Mouse (Mus musculus) brain, embryonic 18.5 days (tissue): Measurements from ENCODE around the gene Il18bp.

ENCODE experiments used
- DNase-seq: peaks from one replicate; pipeline ENCODE4 v3.0.0-alpha.2; 2012; ENCODE audit warnings: low read depth, low spot score

Il18bp gene

GRCm38 (mm10) chr7:102006520-102006919 is 12.0 kb downstream of the Il18bp start:
- DNase-seq = no peak

- DNase-seq = no peak
These were observed 17.4 kb downstream of the Il18bp start for GRCm38 (mm10) chr7:102000921-102001630.

GRCm38 (mm10) chr7:102000296-102000695 is 18.2 kb downstream of the Il18bp start:
- no peak for DNase-seq

DNA sequence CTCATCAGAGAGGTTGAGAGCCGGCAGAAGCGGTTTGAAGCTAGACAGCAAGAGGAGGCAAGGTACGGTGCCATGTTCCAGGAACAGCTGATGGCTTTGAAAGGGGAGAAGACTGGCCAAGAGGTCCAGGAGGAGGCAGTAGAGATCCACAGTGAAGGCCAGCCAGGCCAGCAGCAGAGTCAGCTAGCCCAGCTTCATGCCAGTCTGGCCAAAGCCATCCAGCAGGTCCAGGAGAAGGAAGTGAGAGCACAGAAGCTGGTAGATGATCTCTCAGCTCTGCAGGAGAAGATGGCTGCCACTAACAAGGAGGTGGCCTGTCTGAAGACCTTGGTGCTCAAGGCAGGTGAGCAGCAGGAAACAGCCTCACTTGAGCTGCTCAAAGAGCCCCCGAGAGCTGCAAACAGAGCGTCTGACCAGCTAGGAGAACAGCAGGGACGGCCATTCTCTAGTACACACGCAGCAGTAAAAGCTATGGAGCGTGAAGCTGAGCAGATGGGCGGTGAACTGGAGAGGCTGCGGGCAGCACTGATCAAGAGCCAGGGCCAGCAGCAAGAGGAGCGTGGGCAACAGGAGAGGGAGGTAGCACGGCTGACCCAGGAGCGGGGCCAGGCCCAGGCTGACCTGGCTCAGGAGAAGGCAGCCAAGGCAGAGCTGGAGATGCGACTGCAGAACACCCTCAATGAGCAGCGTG is 18.9 kb downstream of the Il18bp start:
- no peak for DNase-seq

DNA sequence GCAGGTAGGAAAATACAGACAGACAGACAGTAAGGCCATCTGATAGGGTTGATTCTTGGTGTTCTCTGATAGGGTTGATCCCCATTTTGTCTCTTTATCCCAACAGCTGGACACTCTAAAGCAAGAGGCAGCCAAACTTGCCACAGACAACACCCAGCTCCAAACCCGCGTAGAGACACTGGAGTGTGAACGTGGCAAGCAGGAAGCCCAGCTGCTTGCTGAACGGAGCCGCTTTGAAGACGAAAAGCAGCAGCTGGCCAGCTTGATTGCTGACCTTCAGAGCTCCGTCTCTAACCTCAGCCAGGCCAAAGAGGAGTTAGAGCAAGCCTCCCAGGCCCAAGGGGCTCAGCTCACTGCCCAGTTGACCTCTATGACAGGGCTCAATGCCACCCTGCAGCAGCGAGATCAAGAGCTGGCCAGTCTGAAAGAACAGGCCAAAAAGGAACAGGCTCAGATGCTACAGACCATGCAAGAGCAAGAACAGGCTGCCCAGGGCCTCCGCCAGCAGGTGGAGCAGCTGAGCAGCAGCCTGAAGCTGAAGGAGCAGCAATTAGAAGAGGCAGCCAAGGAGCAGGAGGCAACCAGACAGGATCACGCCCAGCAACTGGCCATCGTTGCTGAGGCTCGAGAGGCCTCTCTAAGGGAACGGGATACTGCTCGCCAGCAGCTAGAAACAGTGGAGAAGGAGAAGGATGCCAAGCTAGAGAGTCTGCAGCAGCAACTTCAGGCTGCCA is 20.1 kb downstream of the Il18bp start:
- peak; percentile 18 for DNase-seq

DNA sequence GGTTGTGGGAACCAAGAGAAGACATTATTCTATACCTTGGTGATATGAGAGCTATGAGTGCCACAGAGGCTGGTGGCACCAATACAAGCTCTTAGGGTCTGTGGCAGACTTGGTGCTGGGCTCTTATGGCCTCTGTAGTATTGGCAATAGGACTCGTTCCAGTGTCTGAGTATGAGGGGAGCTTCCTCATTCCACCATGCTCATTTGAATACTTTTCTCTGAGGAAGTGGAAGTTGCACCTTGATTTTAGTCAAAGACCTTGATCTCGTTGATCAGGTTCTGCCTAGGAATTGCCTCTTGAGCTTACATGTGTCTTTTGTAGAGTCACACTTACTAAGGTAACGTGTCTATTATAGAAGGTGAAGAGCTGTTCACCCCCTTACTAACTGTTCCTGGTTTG is 24.2 kb downstream of the Il18bp start:
- DNase-seq = no peak

- no peak for DNase-seq
These were observed 33.4 kb downstream of the Il18bp start for GRCm38 (mm10) chr7:101985081-101985480.

GRCm38 (mm10) chr7:101982735-101983134 is 35.8 kb downstream of the Il18bp start:
- no peak for DNase-seq

- DNase-seq = no peak
These were observed 44.0 kb downstream of the Il18bp start for GRCm38 (mm10) chr7:101974505-101974904.

DNA sequence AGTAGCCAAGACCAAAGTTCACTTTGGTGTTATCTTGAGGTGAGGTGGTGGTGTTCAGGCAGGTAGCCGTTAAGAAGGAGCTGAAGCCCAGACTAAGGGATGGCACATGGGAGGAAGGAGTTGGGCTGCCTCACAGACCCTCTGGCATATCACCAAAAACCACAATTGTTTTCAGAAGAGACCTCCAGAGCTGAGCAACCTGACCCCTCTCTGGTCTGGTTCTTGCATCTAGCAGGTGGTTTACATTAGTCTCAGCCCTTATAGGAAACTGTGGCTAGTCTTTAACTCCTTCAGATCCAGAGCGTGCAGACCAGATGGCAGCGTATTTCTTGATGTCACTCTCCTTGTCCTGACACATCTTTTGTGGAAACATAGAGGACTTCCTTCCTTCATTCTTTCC is 44.8 kb downstream of the Il18bp start:
- no peak for DNase-seq

DNA sequence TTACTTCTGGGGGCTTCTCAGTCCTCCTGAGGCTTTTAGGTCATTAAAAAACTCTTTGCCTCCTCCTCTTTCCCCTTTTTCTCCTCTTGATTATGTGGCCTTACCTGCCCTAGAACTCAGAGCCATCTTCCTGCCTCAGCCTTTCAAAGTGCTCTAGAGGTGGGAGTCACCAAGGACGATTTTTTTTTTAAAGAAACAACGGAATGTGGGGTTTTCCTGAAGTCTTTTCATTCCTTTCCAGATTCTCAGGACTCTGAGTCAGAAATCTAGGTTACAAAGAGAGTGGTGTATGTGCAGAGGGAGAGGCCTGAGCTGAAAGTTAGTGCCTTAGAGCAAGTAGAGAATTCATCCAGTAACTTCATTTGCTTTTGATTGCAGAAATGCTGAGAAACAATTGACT is 46.8 kb downstream of the Il18bp start:
- DNase-seq = no peak

DNA sequence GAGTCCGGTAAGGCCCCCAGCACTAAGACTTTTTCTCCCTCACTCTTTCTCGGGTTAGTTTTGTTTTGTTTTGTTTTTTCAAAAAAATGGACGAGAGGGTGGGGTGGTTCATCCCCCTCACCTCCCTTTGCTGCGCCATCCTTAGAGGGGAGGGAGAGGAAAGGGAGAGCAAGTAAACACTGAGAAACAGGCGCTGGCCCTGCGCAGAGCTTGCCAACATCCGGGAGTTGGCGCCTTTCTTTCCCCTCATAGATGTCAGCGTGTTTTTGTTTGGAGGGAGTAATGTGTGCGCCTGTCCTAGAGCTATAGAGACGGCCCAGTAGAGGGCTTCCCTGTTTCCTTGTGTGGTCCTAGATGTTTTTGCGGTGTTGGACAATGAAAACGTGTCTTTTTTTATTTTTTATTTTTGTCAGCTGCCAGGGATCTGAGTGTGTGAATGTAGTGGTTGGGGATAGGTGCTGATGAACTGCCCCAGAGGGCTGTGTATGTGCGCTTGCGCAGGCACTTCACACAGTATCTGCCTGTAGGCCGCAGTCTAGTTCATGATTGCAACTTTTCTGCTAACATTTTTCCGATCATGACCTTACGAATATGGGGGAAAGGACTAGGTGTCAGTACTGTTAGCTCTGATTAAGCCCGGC is 47.5 kb downstream of the Il18bp start:
- peak; percentile 76 for DNase-seq

- DNase-seq = peak; percentile 87
These were observed 48.1 kb downstream of the Il18bp start for GRCm38 (mm10) chr7:101970429-101970775.

GRCm38 (mm10) chr7:101969694-101970428 is 48.6 kb downstream of the Il18bp start:
- peak; percentile 69 for DNase-seq

- no peak for DNase-seq
These were observed 49.7 kb downstream of the Il18bp start for GRCm38 (mm10) chr7:101968751-101969150.

- no peak for DNase-seq
These were observed 51.2 kb downstream of the Il18bp start for GRCm38 (mm10) chr7:101967256-101967655.

DNA sequence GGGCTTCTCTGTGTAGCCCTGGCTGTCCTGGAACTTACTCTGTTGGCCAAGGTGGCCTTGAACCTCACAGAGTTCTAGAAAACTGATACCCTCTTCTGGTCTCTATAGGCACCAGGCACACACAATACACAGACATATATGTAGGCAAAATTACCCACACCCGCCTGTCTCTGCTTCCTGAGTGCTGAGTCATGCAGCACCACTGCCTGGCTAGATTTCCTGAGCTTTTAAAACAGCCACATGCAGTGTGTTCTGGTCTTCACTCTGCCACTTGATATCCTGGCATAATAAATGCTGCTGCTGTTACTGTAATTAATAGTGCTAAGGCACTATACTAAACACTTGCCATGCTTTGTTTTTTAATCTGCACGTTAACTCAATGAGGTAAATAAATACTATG is 52.9 kb downstream of the Il18bp start:
- no peak for DNase-seq
